Mouse (Mus musculus) cerebellum, adult 18-20 months (tissue): ENCODE results near the gene Tnfaip8l1.

ENCODE experiments used
- DNase-seq, 2 experiments: peaks; one replicate each; pipeline ENCODE4 v3.0.0; 2021

Gene Tnfaip8l1

DNA sequence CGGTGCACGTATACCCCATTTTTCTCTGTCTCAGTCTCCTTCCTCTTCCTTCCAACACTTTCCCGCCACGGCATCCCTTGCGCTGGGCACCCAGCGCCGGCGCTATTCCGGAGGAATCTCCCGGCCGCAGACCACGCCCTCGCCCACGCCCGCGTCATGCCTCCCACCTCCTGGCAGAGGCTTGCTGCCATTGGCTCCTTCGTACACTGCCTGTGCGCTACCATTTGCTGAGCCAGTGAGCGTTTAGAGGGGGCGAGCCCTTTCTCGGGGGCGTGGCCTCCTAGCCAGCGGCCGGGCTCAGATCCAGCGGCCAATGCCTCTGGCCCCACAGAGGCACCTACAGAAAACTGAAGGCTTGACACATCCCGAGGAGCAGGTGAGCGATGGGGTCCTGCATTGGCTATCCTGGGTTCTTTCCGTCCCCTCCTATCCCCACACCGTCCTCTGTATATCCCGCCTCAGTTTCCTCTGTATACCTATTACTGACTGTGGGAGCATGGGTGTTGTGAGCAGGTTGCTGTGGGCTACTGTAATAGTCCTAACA, at the start of gene Tnfaip8l1:
Gene Tnfaip8l1, plus strand, starts transcription at position 247 of the 544 bp plus-strand sequence.
- DNase-seq = peak; percentile 93 to 97

DNA sequence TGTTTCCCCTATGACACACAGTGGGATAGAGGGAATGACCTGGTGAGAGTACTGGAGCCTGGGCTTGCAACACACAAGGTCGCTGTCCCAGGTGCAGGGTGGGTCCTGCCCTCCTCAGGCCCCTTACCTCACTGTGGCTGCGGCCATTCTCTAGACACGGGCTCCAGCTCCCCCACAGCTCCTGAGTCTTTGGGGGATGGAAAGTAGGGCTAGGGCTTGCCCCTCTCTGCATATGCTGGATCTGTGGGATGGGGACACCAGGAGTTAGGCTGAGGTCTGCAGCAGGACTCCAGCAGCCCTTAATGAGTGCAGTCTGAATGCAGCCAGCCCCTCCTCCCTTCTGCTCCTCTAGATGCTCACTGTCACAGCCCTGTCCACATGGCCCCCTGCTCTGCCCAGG, 49.5 kb upstream of the Tnfaip8l1 start:
- no peak for DNase-seq

DNA sequence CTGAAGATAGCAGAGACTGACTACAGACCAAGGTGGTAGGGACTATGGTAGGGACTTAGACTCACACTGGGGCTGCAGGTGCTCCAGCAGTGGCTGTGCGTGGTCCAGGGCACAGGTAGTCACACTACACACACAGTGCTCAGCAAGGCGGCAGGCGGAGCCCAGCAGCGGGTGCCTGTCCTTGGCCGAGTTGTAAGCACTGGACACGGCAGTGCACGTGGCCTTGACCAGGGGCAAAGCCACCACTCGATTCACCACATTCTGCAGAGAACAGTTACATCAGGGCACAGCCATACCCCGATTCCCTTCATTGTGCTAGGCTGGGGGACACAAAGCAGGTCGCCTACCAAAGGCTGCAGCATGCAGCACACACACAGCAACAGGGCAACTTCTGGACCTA, 46.1 kb upstream of the Tnfaip8l1 start:
- no peak for DNase-seq

DNA sequence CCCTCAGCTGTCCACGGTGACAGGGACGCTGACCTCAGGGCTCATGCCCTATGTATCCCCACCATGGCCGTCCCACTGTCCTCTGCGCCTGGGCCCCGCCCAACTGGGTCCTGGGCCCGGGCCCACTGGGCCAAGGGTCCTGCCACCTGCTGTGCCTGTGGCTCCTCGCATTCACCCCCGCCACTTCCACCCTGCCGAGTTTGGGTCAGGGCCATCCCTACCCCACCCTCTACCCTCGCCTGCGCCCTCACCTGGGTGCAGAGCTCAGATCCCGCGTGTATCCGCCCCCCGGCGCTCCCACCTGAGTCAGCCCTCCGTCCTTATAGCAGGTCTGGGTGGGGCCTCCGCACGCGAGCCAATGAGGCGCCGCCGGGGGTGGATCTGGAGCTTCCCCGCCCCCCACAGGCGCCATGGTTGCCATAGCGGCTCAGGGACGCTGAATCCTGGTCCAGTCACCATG, 45.0 kb upstream of the Tnfaip8l1 start, which contains the start of gene Plin5:
Gene Plin5, minus strand, starts transcription at position 346 of the 460 bp plus-strand sequence.
- DNase-seq = peak in 1 of 2 experiments; percentile 46

DNA sequence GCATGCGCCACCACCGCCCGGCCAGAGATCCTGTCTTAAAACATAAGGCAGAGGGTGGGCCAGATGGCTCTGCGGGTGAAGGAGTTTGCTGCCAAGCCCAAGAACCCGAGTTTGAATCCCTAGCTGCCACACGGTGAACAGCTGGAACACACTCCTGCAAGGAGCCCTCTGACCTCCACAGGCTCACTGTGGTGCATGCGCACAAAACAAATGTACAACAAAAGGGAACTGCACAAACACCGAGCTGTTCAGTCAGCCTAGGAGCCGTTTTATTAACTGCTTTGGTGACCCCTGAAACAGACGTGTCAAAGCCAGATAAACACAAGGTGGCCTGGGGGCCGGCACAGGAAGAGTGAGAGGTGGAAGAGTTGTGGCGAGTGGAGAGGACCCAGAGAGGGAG, 42.8 kb upstream of the Tnfaip8l1 start:
- no peak for DNase-seq

DNA sequence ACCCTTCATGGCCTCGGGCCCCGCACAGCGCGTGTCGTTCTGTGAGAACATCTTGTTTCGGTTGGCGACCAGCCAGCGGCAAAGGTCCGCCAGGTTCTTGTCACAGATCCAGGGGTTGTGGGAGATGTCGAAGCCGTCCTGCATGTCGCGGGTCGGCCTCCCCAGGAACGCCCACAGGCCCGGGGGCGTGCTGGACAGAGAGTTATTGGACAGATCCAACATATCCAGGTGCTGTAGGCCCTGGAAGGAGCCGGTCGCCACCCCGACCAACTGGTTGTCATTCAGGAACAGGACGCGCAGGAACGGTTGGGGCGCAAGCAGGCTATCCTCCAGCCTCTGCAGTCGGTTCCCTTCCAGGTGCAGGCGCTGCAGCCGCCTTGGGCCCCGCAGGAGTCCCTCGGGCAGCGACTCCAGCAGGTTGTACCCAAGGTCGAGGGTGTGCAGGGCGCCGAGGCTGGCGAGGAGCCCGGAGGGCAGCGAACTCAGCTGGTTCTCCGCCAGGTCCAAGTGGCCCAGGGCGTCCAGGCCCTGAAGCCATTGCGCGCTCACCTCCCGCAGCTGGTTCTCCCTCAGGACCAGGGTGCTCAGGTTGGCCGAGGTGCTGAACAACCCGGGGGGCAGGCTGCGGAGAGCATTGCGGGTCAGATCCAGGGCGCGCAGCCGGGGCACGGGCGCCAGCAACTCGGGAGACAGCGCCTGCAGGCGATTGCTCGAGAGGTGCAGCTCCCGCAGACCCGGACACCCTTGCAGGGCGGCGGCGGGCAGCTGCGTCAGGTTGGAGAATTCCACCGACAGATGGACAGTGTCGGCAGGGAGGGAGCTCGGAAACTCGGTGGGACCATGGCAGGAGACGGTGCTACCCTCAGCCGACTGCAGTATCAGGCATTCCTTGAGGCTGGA, 42.0 kb upstream of the Tnfaip8l1 start:
- DNase-seq = peak; percentile 61 to 72

DNA sequence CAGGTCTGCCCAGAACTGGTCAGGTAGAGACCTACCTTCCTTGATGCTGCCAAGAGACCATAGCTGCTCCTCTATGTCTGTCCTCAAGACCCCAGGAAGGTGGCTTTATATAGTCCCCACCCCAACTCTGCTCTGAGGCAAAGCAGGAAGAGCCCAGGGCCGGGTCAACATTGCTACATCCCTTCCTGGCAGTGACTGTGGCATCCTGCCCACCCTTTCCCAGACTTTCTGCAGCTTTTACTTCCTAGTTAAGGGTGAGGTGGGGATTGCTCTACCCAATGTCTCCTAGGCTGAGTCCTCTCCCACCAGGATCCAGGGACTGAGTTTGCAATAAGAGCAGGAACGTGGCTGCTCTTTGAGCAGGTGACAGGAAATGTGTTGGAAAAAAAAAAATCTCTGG, 40.5 kb upstream of the Tnfaip8l1 start, which contains the start of gene Lrg1:
Gene Lrg1, minus strand, starts transcription at position 176 of the 400 bp plus-strand sequence.
- no peak for DNase-seq

DNA sequence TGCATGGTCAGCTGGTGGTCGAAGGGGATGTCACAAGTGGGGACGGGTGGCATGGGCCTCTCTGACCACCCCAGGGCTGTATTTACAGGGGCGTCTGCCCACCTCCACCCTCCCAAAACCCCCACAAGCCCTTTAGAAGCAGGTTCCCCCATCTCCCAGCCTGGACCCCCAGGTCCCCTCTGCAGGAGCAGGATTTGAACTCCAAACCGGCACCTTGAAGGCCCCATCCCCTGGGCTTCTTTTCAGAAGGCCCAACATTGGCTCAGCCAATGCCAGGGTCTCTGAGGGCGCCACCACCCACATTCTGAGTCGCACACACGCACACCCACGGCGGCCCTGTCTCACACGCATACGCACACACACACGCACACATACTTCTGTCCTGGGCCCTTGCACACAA, 39.1 kb upstream of the Tnfaip8l1 start:
- DNase-seq = no peak

DNA sequence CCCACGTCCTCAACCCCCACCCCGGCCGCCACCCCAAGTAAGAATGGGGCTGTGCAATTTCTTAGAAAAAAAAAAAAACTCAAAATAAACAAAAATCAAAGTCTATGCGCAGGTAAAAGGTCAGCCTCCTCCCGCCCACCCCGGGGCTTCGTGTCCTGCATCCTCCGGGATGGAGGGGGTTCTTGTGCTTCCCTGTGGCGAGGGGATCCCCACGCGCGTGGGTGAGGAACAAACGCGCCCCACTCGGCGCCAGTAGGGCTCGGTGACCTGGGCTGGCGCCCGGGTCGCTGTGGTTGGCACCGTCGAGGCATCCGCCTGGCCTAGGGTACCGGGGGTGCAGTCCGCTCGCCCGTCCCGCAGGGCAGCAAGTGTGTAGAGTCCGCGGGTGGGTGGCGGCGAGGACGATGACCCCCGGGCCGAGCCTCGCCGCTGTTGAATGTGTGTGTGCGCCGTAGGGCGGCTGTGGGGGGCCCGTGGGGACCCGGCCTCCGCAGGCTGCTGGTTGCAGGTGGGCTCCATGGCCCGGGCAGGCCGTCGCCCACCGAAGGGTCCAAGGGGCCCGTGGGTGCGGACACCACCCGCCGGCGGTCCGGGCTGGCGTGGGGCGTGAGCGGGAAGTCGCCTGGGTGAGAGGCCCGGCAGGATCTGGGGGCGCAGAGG, 38.5 kb upstream of the Tnfaip8l1 start:
- DNase-seq = no peak

DNA sequence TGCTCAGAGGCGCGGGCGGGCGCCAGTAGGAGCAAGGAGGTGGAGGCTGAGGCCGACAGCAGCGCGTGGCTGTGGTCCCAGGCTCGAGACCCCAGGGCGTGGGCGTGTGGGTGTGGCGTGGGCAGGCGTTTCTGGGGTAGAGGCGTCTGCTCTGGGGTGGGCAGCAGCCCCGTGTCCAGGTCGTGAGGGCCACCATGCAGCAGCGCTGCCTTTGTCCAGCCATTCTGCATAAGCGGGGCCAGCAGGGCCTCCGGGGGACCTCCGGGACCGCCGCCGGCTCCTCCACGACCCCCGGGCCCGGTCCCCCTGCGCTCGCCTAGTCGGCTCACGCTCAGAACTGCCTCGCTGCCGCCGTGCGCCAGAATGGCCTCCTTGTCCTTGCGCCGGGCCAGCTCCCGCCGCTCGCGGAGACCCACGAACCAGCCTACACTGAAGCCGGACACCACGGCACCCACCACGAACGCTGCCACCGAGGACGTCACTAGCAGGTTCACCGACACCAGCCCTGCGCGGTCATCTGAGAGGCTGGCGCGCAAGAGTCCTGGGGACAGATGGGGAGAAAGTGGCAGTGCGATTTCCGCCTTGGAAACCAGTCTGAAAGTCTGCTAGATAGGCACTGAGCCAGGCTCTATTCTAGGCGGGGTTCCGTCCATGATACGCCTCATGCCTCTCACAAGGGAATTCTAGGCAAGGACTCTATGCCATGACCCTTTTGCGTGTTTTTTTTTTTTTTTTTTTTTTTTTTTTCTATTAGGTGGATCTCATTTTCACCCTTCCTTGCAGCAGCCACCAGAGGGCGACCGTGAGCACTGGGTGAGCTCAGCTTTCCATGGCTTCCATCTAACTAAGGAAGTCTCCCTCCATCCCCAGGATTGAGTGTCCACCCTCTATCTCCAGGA, 37.7 kb upstream of the Tnfaip8l1 start:
- DNase-seq = peak; percentile 52 to 72

DNA sequence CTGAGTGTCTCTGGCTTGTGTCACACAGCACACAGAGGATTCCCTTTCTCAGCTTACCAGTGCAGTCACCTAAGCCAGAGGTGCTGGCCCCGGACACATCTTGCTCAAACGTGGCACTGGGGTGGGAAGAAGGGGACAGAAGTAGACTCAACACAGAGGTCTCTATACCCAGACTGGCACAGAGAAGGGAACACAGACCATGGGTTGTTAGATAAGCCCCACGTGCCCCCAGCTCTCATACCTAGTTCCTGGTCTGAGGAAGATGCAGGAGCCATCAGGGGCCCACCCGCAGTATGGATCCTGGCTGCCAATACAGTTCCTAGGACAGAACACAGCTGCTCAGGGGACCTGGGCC, 37.0 kb upstream of the Tnfaip8l1 start:
- no peak for DNase-seq

DNA sequence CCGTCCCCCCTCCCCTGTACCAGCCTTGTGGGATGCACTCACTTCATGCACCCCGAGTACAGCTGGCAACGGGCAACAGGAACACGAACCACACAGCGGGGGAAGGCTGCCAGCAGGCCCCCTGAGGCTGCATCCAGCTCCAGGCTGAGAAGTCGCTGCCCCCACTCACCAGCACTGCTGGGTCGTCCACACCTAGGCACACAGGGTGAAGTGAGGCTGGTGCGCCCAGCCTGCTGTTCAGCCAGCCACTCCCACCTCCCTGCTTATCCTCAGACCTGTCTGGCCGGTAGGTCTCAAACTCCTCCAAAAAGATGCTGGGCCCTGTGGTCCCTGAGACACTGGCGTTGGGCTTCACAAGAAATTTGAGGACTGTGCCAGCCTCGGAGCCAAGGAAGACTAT, 36.1 kb upstream of the Tnfaip8l1 start:
- DNase-seq = no peak

DNA sequence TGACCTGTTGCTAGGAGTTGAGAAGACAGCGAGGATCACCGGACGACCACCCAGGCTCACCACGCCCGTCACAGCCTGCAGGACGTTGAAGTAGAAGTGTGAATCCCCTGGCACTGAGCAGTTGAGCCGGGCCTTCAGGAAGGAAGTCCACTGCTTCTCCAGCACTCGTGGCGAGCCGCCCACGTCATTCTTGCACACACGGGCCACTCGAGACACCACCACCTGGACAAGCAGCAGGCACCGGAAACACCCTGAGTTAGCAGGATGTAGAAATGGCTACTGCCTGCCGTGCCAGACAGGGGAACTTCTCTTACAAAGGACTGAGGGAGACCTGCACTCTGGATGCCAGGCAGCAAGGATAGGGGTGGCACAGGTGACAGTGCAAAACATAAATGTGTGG, 34.0 kb upstream of the Tnfaip8l1 start:
- DNase-seq = peak; percentile 43 to 50

DNA sequence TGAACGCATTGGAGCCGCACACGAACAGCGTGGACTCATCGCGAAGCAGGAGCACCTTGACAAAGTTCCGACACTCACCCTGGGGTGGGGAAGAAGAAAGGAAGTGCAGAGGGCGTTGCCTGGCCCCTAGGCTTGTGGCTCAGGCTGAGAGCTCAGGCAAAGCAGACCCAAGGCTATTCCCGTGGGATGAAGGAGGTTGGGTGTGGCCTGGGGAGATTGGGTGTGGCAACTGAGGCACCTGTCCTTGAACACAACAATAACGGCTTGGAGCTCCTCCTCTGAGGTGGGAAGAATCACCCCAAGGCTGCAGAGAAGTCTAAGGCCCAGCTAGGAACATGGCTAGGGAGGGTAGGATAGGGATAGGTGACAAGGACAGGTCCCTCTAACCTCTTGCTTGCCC, 31.1 kb upstream of the Tnfaip8l1 start:
- peak in 1 of 2 experiments; percentile 4 for DNase-seq

DNA sequence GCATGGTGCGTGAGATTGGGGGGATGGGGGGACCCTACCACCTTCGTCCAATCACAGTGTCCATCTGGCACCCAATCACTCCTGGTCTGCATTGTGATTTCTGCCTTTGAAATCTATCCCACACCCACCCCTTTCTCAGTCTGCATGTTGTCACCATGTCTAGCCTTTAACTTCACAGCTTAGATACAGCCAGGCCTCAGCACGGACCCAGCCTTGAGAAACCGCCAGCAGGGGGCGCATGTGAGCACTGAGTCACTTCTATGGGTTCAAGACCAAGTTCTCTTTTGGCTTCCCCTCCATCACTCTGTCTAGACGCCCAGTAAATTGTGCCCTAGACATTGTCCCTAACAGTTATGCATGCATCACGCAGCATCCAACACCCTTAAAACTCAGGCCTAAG, 30.5 kb upstream of the Tnfaip8l1 start:
- DNase-seq = peak; percentile 6 to 62

DNA sequence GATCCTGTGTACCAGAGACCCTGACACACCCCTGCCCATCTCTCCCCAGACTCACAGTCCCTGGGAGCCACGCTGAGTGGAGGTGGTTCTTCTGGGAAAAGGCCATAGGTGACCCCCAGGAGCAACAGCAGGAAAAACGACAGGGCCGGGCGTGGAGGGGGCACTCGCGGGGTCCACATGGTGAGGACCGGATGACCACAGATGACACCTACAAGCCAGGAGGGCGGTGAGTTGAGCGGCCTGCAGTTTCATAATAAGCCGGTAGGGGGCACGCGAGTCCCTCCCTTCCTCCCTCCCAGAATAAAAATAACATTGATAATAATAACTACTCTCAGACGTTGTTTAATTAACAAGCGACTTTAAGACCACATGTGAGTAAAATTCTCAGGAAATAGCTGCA, 29.6 kb upstream of the Tnfaip8l1 start:
- DNase-seq = peak in 1 of 2 experiments; percentile 60

DNA sequence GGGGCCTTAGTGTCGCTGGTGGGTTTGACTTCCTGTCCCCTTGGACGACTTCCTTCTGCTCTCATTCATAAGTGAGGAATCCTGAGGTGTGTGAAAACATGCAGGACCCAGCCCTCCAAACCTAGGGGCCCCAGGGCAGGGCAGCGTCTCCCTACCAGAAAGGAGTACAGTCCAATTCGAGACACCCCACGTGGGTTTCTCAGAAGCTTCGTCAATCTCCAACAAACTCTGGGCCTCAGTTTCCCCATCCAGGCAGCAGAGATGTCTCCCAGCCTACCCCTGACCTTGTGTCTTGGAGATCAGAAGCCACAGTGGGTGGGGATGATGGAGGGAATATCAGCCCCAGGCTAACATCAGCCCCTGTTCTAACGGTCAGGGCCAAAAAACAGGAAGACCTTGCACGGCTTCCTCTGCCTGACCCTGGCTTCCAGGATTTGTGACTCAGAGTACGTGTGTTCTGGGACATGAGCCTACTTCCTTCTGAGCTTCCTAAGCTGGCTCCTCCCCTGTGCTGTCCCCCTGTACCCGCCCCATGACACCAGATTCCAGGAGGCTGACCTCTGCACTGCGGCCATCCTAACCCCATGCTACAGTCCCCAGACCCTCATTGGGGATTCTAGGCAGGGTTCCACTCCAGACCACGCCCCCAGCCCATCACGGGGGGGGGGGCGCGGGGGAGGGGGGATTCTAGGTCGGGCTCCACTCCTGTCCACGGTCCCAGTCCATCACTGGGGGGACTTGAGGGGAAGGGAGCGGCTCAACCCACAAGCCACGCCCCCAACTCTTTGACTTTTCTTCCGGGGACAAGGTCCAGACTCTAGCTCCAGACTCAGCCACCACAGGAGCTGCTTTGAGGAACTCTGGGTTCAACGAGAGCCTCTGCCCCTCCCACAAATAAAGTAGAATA, 28.6 kb upstream of the Tnfaip8l1 start:
- DNase-seq = peak in 1 of 2 experiments; percentile 19

DNA sequence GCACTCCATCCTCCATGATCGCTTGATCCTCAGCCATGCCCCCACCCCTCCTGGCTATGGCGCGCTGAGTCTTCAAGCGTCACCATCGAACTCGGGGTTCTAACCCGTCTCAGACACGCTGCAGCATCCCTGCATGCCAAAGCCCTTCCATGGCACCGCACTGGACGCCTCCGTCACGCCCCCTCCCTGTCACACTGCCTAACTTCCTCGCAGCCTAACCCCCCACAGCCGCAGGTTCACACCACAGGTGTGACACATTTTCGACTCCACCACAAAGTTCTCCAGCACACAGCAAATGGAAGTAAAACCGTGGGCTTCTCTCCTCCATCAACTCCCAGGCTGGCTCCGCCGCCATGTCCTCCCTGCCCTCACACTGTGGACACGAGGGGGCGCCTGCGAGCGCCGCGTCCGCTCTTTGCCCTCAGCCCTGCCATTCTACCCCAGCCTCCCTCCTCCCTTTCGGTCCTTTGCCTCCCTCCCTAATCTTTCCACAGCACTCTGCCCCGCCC, 27.8 kb upstream of the Tnfaip8l1 start:
- DNase-seq = peak in 1 of 2 experiments; percentile 56

DNA sequence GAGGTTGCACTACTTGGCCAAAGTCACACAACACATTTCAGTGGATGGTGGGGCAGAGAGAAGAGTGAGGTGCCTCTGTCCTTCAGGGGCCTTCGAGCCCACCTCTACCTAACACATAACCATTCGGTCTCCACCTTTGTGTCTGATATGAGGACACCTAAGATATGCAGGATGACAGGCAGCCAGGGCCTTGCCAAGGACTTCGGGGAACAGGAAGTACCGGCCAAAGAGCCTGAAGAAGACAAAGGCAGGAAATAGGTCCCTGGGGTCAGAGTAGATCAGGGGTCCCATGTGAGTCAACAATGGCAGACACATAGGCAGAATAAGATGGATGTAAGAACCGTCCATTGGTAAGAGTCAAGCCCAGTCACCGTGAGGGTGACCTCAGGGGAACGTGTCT, 25.7 kb upstream of the Tnfaip8l1 start:
- DNase-seq = no peak

DNA sequence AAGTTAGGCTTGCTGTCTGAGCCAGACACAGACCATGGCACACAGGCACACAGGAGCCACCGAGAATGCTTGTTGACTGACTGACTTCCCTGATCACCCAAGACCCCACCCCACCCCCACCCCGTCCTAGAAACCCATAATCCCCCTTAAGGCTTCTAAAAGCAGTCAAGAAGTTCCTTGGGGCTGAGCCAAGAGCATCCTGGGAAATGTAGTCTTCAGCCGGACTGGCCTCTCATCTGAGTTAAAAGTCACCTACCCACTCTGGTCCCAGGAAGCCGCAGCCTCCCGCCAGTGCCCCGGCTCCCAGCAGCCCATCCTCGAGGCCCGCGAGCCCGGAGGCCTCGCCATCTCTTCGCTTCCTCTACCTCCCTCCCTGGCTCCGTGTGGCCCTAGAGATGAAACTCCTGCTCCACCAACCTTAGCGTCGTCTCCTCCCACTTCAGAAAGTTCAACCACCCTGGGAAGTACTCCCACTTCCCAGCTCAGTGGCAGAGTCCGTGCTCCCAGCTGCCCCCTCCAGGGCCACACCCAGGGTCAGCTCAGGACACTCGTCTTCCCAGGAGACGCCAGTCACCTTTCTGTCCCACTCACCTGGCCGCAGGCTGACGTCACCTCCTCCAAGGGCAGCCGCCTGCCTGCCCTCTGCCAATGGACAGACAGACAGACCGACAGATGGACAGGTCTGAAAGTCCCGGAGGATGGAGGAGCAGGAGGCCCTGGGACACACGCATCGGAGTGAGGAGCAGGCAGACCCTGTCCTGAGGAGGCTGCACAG, 24.3 kb upstream of the Tnfaip8l1 start:
- peak in 1 of 2 experiments; percentile 31 for DNase-seq
